Mouse (Mus musculus): ENCODE measurements around the gene Tmem235.

DNA sequence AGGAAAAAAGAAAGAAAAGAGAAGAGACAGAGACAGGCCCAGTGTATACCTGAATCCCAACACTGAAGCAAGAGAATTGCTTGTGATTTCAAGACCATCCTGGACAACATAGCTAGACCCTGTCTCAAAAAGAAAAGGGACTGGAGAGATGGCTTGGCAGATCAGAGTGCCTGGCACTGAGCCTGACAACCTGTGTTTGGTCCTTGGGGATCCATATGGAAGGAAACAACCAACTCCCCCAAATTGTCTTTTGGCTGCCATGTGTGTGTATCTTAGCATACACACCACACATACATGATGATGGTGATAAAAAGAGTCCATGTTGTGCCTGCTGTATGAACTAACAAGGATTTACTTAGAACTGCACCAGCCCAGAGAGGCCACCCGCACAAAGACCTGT is 21.5 kb upstream of the Tmem235 start:
- no peak for TF ChIP-seq CTCF (IDR thresholded peaks at IDR 0.05; ENCODE audit: extremely low read depth, insufficient read depth, low read length)
- TF ChIP-seq POLR2A (IDR thresholded peaks at IDR 0.05; ENCODE audit: extremely low read depth, insufficient read depth, low read length) = no peak

Measured in cortical plate, adult 2 months (tissue).